Mouse (Mus musculus): Measurements from ENCODE around the gene Shisa8. TPM values are rescaled to one million over a fixed set of nuclear protein-coding genes. Genes with fewer than 3 reads are reported as not detected.

Shisa8 gene
- polyA plus RNA-seq (2012), result 4.9 and 16.3 TPM in 2 replicates

GRCm38 (mm10) chr15:82212752-82213063 is at the start of gene Shisa8:
Gene Shisa8, minus strand, starts transcription at chr15:82212815.

GRCm38 (mm10) chr15:82252097-82252496 is 39.5 kb upstream of the Shisa8 start, which contains the start of gene 1500009C09Rik:
Gene 1500009C09Rik, plus strand, starts transcription at chr15:82252397.

DNA sequence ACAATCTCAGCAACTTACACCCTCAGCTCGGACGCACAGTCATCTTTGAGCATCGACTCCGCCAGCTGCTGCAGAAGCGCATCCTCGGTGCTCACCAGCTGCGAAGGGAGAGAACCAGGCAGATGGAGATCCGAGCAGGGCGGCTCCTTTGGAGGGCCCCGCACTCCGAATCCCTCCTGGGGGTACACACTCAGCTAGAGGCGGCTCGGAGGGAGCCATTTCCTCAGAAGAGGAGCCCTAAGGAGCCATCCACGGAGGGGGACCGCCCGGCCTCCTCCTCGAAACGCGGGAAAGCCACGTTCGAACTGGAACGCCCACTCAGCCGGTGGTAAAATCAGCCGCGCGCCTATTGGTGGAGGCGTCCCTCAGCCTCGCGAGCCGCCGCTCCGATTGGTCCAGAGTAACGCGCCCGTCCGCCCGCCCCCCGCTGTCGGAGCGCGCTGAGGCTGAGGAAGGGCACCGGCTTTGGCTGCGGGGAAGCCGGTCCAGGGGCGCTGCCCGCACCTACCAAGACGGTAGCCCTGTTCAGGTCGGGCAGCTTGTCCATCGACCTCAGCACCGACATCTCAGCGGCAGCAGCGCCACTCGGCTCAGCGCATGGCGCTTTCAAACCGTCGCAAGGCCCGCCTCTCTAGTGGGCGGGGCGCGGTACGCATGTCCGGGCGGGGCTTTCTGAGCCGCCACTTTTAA is 31.6 kb upstream of the Shisa8 start, which contains the start of gene Cenpm:
Cenpm (minus strand) TSS at position 634 of the 690 bp plus-strand sequence.

DNA sequence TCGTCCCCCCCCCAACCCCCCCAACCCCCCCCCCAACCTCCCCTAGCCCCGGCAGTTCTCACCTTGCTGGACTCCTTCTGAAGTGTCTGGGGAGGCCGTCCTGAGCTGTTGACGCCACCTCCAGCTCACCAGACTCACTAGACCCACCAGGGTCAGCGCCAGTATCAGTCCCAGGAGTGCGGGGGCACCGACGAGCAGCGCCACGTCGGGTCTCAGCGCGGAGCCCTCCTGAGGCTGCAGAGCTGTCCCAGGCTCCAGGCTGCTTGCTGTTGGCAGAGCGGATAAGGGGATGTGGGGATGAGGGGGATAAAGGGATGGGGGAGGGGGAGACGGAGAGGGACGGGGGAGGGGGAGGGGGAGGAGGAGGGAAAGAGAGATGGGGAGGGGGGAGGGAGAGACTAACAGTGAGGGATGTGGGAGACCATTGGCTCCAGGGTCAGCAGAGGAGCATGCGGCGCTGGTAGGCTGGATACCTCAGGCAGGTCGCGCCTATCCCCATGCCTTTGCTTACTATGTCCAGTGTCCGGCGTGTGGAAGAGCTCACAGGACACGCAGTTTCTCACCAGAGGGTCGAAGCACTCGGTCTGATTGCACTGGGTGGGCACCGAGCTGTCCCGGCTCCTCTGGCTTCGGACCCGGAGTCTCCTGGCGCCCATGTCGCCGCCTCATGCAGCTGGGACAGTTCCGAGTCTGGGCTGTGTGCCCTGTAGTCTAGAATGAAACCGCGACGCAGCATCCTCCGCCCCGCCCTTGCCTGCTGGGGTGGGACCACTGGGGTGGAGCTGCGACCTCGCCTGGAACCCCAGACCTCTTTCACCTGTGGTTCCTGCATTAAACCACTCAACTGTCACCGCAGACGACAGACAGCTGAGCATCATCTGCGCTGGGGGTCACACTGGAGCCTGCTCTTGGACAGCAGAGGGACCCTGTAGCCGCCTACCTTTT is 11.3 kb upstream of the Shisa8 start, which contains the start of gene Tnfrsf13c:
Tnfrsf13c (minus strand) TSS at position 713 of the 945 bp plus-strand sequence.

Other genes starting within 250 kb of the Shisa8 start
- 0.17 TPM in 1 of 2 replicates, not detected in the other for gene 1700029P11Rik, start 232.3 kb downstream of the Shisa8 start, polyA plus RNA-seq (2012)
- 12.5 and 15.6 TPM in 2 replicates for gene Xrcc6, start 225.0 kb downstream of the Shisa8 start, polyA plus RNA-seq (2012)
- 53.7 and 65.5 TPM in 2 replicates for gene Desi1, start 179.0 kb downstream of the Shisa8 start, polyA plus RNA-seq (2012)
- gene Snu13, start 165.2 kb downstream of the Shisa8 start, polyA plus RNA-seq (2012), result 161 and 168 TPM in 2 replicates
- not detected in 2 replicates for gene 4930407I10Rik, start 153.7 kb downstream of the Shisa8 start, polyA plus RNA-seq (2012)
- not detected in 2 replicates for gene Mei1, start 142.8 kb downstream of the Shisa8 start, polyA plus RNA-seq (2012)
- 13.8 and 14.7 TPM in 2 replicates for gene Ccdc134, start 84.9 kb downstream of the Shisa8 start, polyA plus RNA-seq (2012)
- gene Srebf2, start 65.6 kb downstream of the Shisa8 start, polyA plus RNA-seq (2012), result 297 and 300 TPM in 2 replicates
- gene Tnfrsf13c, start 11.6 kb upstream of the Shisa8 start, polyA plus RNA-seq (2012), result 10.6 and 13.7 TPM in 2 replicates
- gene Cenpm, start 31.9 kb upstream of the Shisa8 start, polyA plus RNA-seq (2012), result 93.2 and 113 TPM in 2 replicates
- not detected in 2 replicates for gene 1500009C09Rik, start 39.6 kb upstream of the Shisa8 start, polyA plus RNA-seq (2012)
- 0.25 and 0.28 TPM in 2 replicates for gene Sept3, start 62.1 kb upstream of the Shisa8 start, polyA plus RNA-seq (2012)
- 0.07 TPM in 1 of 2 replicates, not detected in the other for gene Wbp2nl, start 86.1 kb upstream of the Shisa8 start, polyA plus RNA-seq (2012)
- gene Naga, start 126.1 kb upstream of the Shisa8 start, polyA plus RNA-seq (2012), result 216 and 233 TPM in 2 replicates
- gene Pheta2, start 126.1 kb upstream of the Shisa8 start, polyA plus RNA-seq (2012), result 2.9 and 3.3 TPM in 2 replicates
- gene Smdt1, start 126.1 kb upstream of the Shisa8 start, polyA plus RNA-seq (2012), result 126 and 146 TPM in 2 replicates
- gene Ndufa6, start 141.5 kb upstream of the Shisa8 start, polyA plus RNA-seq (2012), result 334 and 349 TPM in 2 replicates
- gene Cyp2d22, start 167.4 kb upstream of the Shisa8 start, polyA plus RNA-seq (2012), result 0.16 and 0.25 TPM in 2 replicates
- gene Cyp2d11, start 181.2 kb upstream of the Shisa8 start, polyA plus RNA-seq (2012), result not detected in 2 replicates
- not detected in 2 replicates for gene Cyp2d10, start 194.4 kb upstream of the Shisa8 start, polyA plus RNA-seq (2012)
- gene Cyp2d9, start 220.6 kb upstream of the Shisa8 start, polyA plus RNA-seq (2012), result not detected in 2 replicates

Data from megakaryocyte-erythroid progenitor cell, adult 5 weeks (primary cell).